Mouse (Mus musculus) heart, adult 8-10 months (tissue): ENCODE measurements around the gene Vmn1r185. TPM values are rescaled to one million over a fixed set of nuclear protein-coding genes. Genes with fewer than 3 reads are reported as not detected.
"Not testable (repeated sequence)": the region's sequence is repeated elsewhere in the genome, so short reads cannot be mapped to it uniquely, and the experiment has no call there.

Experiments used
- DNase-seq: peaks from one replicate; pipeline ENCODE4 v3.0.0; 2022; ENCODE audit warnings: low spot score
- total RNA-seq, 4 experiments: library from RNA; stranded (reverse); gene quantifications; 2 replicates each; pipeline ENCODE4 v1.2.4; 2022

The Vmn1r185 gene
- total RNA-seq = not detected

- DNase-seq = not testable (repeated sequence)
Measured at GRCm38 (mm10) chr7:26618364-26618763, at the start of gene Vmn1r185. Vmn1r185 (minus strand) TSS chr7:26618464.

DNA sequence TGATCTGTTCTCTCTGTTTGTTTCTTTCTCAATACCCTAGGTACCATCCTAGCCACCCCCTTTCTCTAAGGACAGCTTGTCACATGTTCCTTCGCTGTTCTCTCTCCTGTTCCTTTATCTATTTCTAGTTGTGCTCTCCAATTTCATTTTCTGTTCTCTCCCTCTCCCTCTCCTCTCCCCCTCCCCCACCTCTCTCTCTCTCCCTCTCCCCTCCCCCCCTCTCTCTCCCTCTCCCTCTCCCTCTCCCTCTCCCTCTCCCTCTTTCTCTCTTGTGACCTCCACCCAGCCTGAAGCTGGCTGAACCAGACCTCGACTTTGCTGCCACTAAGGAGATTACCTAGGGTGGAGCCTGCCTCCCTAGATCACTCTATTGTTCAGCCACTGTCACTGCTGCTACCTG lies 49.2 kb upstream of the Vmn1r185 start:
- not testable (repeated sequence) for DNase-seq

DNA sequence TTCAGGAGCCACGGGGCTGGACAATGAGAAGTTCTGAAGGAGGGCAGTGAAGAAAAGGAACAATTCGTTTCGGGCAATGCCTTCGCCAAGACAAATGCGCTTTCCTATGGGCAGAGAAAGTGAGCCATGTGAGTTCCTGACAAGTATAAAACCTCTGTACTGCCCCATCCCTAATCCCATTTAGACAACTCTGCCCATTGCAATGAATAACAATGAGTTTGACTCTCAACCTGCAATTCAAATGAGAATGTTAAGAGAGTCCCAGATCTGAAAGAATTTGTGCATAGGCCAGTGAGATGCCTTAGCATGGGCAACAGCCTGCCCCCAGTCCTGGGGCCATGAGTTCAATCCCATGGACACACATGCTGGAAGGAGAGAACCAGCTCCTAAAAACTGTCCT lies 47.7 kb upstream of the Vmn1r185 start:
- no peak for DNase-seq

DNA sequence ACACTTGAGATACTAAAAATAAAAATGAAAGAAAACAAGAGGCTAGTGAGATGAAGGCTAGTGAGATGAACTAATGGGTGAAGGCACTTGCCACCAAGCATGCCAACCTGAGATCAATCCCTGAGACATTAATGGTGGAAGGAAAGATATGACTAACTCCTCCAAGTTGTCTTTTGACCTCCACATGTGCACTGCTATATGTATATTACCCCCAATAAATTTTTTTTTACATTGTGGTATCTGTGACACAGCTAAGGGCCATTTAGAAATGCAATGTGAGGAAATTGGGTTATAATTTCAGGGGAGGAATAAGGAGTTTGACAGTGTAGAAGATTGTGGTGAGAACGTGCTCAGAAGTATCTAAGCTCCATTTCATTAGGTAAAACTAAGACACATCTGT lies 28.5 kb downstream of the Vmn1r185 start:
- no peak for DNase-seq

DNA sequence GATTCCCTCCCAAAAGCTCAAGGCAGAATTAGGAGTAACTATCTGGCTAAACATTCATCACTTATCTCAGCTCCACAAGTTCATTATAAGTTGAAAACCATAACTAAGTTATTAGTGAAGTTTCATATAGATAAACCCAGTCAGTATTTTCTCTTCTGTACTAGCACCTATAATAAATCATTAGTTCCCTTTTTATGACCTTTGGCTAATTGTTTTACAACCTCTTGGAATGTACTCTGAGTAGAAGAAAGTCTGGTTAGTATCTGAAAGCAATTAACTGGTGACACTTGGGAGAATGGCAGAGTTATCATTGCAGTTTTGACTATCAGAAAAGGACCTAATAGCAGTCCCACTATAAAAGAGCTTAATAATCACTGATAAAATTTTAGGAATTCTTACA lies 29.2 kb downstream of the Vmn1r185 start:
- DNase-seq = no peak

Other genes starting within 250 kb of the Vmn1r185 start
- not detected for gene Nlrp9c, start 214.8 kb downstream of the Vmn1r185 start, total RNA-seq
- gene Nlrp4a, start 183.4 kb downstream of the Vmn1r185 start, total RNA-seq = not detected
- gene Nlrp9a, start 83.4 kb downstream of the Vmn1r185 start, total RNA-seq = not detected
- gene Cyp2b23, start 68.0 kb upstream of the Vmn1r185 start, total RNA-seq = not detected
- gene Cyp2b19, start 138.7 kb upstream of the Vmn1r185 start, total RNA-seq = not detected
- gene Cyp2g1, start 190.4 kb upstream of the Vmn1r185 start, total RNA-seq = not detected
- 1 to 10 TPM in 1 of 4 experiments, not detected in 3; 2.0 TPM for gene Cyp2a5, start 216.8 kb upstream of the Vmn1r185 start, total RNA-seq